Mouse (Mus musculus): Measurements from ENCODE around the gene Lenep.
A peak's percentile ranks its signal among the peaks of the same experiment; 100 is the strongest.

Gene Lenep

DNA sequence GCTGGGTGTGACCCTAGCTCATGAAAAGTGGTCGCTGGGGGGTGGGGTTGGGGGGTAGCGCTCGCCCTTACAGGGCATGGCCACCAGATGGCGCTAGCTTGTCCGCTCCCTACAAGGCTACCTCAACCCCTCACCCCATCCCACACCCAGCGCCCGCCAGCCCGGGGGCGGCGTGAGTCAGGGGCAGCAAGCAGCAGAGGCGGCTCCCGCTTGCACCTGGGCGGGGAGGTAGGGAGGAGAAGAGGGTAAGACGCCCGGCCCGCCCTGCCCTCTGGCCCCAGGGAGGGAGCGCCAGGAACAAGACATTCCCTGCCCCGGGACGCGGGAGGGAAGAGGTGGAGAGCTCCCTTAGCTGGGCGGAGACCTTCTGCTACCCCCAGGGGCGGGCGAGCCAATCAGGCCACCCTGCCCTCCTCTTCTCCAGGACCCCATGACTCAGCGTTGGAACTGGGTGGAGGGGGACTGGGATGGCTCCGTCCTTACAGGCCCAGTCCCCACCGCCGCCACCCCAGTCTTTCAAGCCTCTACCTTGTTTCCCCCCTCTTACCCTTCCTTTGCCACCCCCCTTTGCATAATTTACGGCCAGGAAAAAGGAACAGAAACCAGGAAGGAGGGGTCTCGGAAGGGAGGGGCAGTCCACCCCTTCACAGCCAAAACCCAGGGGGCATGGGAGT lies 24.1 kb downstream of the Lenep start:
- peak; percentile 96 for DNase-seq (ENCODE audit: low read depth, low spot score)

GRCm38 (mm10) chr3:89377831-89378230 lies 24.8 kb downstream of the Lenep start:
- DNase-seq (ENCODE audit: low read depth, low spot score), result no peak

- DNase-seq (ENCODE audit: low read depth, low spot score), result peak; percentile 73
Observed at GRCm38 (mm10) chr3:89373581-89374231, 28.9 kb downstream of the Lenep start.

DNA sequence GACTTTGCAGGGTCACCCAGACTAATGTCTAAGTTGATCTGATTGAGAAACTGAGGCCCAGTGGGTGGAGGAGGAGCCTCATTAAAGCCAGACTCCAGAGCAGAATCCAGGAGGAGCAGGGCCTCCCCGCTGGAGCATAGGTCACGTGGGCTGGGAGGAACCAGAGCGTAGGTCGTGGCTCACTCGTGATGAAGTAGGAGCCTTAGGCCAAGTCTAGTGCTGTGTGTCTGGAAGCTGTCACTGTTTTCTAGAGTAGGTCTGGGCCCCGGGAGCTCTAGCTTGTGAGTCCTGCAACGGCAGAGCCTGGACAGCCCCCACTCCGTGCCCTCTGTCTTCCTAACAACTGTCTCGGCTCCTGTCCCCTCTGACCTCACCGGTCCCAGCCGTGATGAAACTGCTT lies 35.3 kb downstream of the Lenep start:
- no peak for DNase-seq (ENCODE audit: low read depth, low spot score)

DNA sequence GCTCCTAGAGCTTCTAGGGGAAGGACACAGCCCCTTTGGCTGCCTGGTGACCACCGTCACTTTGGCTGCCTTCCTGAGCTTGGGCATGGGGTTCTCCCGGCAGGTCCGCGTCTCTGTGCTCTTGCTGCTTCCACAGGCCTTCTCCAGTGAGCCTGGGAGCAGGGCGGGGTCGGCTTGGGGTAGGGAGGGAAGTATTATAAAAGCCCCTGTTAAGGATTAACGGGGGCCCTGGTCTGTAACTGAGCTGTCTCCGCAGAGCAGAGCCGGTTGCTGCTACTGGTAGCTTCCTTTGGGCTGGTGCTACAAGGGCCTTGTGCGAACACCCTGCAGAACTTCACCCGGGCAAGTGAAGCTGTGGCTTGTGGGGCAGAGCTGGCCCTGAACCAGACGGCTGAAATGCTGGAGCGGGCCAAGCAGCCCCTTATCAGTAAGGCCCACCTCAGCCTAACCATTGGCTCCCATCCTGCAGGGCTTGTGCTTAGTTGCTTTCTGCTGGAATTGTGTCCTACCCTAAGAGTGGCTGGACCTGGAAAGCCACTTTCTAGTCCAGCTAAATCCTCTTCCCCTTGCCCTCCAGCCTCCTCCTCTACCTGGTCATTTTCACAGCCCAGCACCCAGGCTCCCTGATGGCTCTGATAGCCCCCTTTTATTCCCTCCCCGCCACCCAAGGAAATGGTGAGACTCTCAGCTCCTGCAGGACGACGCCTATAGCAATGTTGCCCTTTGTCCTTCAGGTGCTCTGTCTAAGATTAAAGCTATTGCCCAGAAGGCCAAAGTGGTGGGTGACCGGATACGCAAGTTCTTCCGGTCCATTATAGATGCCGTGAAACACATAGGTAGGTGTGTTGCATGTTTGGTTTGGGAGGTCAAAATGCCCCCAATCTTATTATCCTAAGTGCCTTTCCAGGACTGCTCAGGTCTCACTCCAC lies 36.8 kb downstream of the Lenep start:
- DNase-seq (ENCODE audit: low read depth, low spot score), result no peak

- no peak for DNase-seq (ENCODE audit: low read depth, low spot score)
Observed at GRCm38 (mm10) chr3:89365153-89365485, 37.5 kb downstream of the Lenep start, which contains the start of gene Dcst1. TSS of gene Dcst1 (minus strand) at chr3:89365253.

GRCm38 (mm10) chr3:89364631-89365030 lies 38.0 kb downstream of the Lenep start:
- no peak for DNase-seq (ENCODE audit: low read depth, low spot score)

DNA sequence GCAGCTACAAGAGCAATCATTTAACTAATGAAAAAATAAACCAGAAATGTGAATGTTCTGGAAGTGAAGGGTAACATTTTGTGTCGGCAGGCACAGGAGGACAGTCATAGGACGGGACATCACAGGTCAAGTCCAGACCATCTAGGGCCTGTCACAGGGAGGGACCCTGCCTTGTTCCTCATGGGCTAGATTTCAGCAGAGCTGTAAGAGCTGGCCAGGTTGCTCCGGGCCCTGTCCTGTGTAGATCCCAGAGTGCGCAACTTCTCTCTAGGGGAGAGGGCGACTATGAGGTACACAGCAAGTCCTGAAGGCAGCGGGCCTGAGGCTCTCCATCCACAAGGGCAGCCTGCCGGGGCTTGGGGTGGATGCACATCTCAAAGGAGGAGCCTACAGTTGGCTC lies 40.9 kb downstream of the Lenep start, which contains the start of gene Dcst2:
Gene Dcst2, plus strand, starts transcription at position 301 of the 400 bp plus-strand sequence.
- DNase-seq (ENCODE audit: low read depth, low spot score), result no peak

- DNase-seq (ENCODE audit: low read depth, low spot score), result no peak
Observed at GRCm38 (mm10) chr3:89360237-89360636, 42.4 kb downstream of the Lenep start.

DNA sequence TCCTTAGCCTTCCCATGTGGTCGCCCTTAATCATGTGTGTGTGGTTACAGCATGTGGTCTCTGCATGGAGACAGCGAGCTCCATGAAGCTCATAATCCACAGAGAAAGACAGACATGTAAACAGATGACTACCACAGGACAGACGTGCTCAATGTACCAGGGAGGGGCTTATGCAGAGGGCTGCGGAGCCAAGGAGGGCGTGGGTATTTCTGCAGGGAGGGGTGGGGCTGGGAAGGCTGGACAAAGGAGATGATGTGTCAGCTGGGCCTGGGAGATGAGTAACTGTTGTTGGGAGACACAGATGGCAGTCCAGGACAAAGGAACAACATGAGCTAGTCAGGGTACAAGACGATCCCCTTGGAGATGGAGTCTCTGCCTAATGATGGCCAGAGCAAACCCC lies 43.0 kb downstream of the Lenep start:
- no peak for DNase-seq (ENCODE audit: low read depth, low spot score)

DNA sequence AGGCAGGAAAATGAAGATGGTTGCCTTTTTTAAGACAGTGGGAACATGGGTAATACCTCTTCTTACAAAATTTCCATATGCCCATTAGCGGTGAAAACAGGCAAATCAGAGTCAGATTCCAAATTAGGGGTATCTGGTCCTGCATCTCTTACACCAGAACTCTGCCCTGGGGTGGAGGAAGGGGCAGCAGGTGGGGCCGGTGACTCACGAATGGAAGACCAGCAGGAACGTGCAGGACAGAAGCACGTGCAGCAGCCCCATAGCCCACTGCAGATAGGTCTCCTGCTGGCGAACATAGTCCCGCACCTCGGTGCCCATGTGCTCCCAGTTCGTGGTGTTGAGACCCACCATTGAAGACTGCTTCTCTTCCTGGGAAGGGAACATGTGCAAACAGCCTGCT lies 46.6 kb downstream of the Lenep start:
- DNase-seq (ENCODE audit: low read depth, low spot score), result no peak

GRCm38 (mm10) chr3:89355512-89355902 lies 47.1 kb downstream of the Lenep start:
- no peak for DNase-seq (ENCODE audit: low read depth, low spot score)

DNA sequence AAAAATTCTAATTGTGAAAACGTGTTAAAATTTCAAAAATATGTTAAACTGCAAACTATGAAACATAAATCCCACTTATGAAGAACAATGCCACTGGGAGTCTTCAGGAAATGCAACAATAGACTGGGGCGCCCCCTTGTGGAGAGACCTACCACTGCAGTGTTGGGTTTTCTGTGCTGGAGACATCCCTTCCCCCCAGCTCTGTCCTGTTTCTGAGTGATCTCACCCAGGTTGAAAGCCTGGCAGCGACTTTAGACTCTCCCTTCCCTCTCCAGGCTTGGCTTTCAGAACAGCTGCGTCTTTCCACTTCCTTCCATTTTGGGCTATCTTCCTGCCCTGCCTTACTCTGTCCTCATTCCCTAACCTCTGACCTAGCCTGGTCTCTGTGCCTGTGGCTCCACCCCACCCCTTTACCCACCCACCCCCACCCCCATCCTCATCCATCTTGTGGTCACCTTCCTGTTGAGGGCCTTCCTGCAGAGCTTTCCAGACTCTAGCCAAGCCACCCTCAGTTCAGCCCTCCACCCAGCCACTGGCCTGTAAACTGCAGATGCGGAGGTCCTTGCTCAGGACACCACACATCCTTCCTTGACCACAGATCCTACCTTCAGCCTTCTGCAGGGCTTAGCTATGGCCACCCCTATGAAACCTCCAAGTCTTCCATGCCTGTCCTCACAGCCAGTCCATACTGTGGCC lies 47.6 kb downstream of the Lenep start:
- peak; percentile 76 for DNase-seq (ENCODE audit: low read depth, low spot score)

DNA sequence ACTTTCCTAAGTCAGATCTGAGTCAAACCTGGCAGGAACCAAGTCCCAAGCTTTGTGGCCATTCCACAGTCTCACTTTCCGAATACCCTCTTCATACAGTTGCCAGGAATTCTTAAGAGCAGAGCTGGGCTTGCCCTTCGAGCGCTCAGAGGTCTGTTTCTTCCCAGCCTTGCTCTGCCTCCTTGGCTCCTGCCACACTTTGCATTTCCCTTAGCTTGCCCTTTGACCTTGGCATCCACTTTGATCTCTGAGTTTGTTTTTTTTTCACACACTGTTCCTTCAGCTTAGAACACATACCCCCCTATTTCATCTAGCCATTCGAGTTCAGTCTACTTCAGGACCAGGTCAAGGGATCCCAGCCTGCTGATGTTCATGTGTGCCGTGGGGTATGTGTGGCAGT lies 51.3 kb downstream of the Lenep start:
- DNase-seq (ENCODE audit: low read depth, low spot score), result no peak
